Mouse (Mus musculus) midbrain, embryonic 10.5 days (tissue): ENCODE results near the gene Npy4r. TPM values are rescaled to one million over a fixed set of nuclear protein-coding genes. Genes with fewer than 3 reads are reported as not detected.

ENCODE experiments used
- DNase-seq: peaks from one replicate; pipeline ENCODE4 v3.0.0-alpha.2; 2017; ENCODE audit warnings: low spot score
- H3K27ac ChIP-seq: fragments of 300-500 bp; sonication (generic); replicated peaks from 2 replicates; pipeline ENCODE4 v1.5.1; 2016; ENCODE audit warnings: mild to moderate bottlenecking
- H3K27me3 ChIP-seq: fragments of 300-500 bp; sonication (generic); 2 replicates; pipeline ENCODE4 v1.6.1; 2016; ENCODE audit warnings: low read depth, mild to moderate bottlenecking; ENCODE audit not compliant: poor library complexity, severe bottlenecking
- H3K36me3 ChIP-seq: fragments of 300-500 bp; sonication (generic); 2 replicates; pipeline ENCODE4 v1.6.1; 2016; ENCODE audit warnings: mild to moderate bottlenecking, moderate library complexity
- H3K4me1 ChIP-seq: fragments of 300-500 bp; sonication (generic); 2 replicates; pipeline ENCODE4 v1.6.1; 2016
- H3K4me3 ChIP-seq: fragments of 300-500 bp; sonication (generic); 2 replicates; pipeline ENCODE4 v1.5.1; 2016; ENCODE audit warnings: mild to moderate bottlenecking, moderate library complexity
- H3K9me3 ChIP-seq: fragments of 300-500 bp; sonication (generic); replicated peaks from 2 replicates; pipeline ENCODE4 v1.6.1; 2016; ENCODE audit warnings: mild to moderate bottlenecking
- WGBS: fragments of 180-500 bp; shearing (Covaris S2); methylation state at CpG from one replicate; pipeline ENCODE4 v1.1.7; 2016; 5-methylcytosine and 5-hydroxymethylcytosine counted together
- polyA plus RNA-seq: library from polyadenylated mRNA; unstranded; fragments of >200 nt; fragmentation: Nextera tagmentation; extraction: Ambion mirVana; gene quantifications from 2 replicates; pipeline ENCODE4 v1.2.1, GENCODE M21; 2016

Npy4r gene
- 0.04 TPM in 1 of 2 replicates, not detected in the other for polyA plus RNA-seq

DNA sequence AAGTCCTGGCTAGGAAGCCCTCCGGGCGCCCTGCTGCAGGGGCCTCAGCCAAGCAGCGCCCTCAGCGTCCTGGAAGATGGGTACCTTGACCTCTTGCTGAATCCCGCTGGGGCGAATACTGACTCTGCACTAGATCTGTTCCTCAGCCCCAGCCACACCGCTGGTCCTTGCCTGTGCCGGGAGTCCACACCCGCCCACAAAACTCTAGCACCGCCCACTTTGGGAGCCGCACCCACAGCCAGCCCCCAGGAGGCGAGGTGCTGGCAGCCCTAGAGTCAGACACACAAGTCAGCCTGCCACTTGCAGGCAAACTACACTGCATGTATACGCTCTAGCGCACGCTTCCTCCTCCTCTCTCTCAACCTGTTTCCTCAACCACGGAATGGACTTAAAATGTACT, at the start of gene Npy4r:
TSS of gene Npy4r (minus strand) at position 148 of the 400 bp plus-strand sequence.
- peaks cover 7% of the 10 kb centered on the region; the same call in 1 of the 2 replicates for H3K27me3 ChIP-seq
- H3K9me3 ChIP-seq: no peaks in the 10 kb centered on the region
- H3K4me1 ChIP-seq: peaks cover 18% of the 10 kb centered on the region
- no peaks in the 10 kb centered on the region for H3K36me3 ChIP-seq
- 18% methylated on average over 16 of the region's 16 CpGs for WGBS
- H3K27ac ChIP-seq: no peak within 1 kb of the TSS; the same call in 1 of the 2 replicates
- peak; percentile 19 for DNase-seq
- H3K4me3 ChIP-seq: no peak within 1 kb of the TSS

DNA sequence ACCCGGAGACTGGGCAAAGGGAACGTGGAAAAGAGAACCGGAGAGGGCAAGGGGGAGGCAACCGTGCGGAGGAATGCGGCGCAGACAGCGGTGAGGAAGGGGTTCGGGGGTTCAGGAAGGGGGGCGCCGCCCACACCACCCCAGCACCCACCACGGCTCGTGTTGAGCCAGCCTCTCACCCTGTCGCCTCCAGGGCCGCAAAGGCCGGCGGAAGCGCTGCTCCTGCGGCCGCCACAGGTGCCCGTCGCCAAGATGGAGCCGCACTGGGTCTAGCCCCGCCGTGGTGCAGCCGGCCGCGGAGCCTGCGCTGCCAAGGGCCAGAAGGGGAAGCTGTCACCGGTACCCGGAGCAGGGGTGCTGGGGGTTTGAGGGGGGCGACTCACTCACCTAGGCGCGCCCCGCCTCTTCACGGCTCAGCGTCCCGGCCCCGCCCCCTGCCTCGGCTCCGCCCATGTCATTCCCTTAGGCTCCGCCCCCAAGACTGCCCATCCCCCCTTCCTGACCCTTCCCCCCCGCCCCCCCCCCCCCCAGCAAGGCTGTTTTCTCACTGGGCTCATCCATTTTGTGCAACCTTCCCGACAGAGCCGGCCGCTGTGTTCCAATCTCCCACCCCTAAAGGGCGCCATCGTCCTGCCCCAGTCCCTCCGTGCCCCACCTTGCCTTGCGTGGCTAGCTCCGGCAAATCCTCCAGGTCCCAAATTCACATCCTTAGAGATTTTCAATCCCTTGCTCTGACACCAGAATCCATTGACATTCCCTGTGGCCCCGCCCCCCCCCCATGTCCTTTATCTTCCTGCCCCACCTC, 49.1 kb upstream of the Npy4r start, which contains the start of gene Gprin2:
TSS of gene Gprin2 (minus strand) at position 423 of the 805 bp plus-strand sequence.
- peak within 1 kb of the TSS; percentile 87 for H3K4me3 ChIP-seq
- H3K27ac ChIP-seq: peak within 1 kb of the TSS; percentile 72
- WGBS: 2% methylated on average over 43 of the region's 52 CpGs
- no peaks in the 10 kb centered on the region for H3K36me3 ChIP-seq
- DNase-seq: peak; percentile 45
- H3K27me3 ChIP-seq: peaks cover 43% of the 10 kb centered on the region
- no peaks in the 10 kb centered on the region for H3K9me3 ChIP-seq
- peaks cover 16% of the 10 kb centered on the region for H3K4me1 ChIP-seq

DNA sequence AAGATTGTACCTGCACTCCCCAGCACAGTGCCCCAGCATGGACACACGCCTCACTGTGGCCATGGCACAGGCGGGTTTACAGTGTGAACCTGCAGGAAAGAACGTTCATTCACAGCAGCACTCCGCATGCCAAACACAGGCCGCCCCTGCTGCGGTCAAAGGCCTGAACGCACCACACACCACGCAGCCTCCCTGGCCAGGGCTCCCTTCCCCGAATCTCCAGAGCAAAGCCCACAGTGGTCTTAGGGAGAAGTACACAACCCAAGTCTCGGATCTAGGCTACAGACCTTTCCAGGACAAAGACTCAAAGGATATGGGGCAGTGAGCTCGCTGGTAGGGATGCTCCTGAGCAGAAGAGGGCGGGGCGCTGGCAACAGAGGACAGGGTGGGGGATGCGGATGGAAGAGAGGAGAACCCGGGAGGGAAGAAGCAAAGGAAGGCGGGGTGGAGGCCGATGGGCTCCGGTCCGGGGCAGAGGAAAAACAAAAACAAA, 48.5 kb upstream of the Npy4r start:
- DNase-seq: no peak
- H3K36me3 ChIP-seq: no peaks in the 10 kb centered on the region
- H3K4me1 ChIP-seq: peaks cover 16% of the 10 kb centered on the region
- 3% methylated on average over 19 of the region's 19 CpGs for WGBS
- no peaks in the 10 kb centered on the region for H3K9me3 ChIP-seq
- peak overlapping the region; percentile 72 for H3K27ac ChIP-seq
- H3K4me3 ChIP-seq: peak overlapping the region; percentile 87
- H3K27me3 ChIP-seq: peaks cover 43% of the 10 kb centered on the region

DNA sequence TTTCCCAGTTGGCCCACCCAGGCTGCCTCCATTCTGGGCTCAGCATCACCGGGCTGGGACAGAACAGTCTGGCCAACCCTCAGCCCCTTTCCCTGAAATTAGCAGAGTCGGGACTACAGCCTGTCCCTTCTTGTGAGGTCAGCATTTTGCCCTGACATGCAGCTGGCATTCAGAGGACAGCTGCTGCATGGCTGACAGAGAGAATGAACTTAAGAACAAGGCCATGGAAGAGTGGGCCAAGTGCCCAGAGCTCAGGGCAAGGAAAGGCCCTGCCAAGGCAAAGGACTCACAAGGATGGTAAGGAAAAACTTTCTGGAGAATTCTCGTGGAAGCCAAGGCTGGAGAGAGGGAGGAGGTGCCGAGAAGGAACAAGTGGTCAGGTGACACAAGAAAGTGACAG, 44.4 kb upstream of the Npy4r start:
- Histone ChIP-seq H3K36me3 (no peaks in the 10 kb centered on the region), H3K4me3 (no peak overlapping the region), H3K27ac (no peak overlapping the region), H3K9me3 (no peaks in the 10 kb centered on the region), H3K27me3 (peaks cover 26% of the 10 kb centered on the region), H3K4me1 (peaks cover 14% of the 10 kb centered on the region)
- 63% methylated on average over 4 of the region's 4 CpGs for WGBS
- DNase-seq: no peak

DNA sequence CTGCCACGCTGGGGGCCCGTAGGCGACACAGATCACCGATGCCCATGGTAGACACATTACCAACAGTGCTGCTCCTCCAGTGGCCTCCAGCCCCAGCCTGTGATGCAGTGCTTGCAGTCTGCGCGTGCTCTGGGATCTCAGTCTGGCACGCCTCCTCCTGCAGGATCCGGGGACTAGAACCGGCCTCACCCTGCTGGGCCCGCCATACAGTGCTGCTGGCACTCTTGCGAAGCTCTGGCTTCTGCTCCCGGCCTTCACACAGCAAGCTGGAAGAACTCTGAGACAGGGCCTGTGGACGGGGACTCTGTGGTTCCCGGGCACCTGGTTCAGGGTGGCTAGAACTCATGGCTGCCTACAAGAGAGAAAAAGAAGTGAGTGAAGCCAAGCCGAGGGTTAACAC, 43.2 kb upstream of the Npy4r start:
- Histone ChIP-seq H3K9me3 (no peaks in the 10 kb centered on the region), H3K4me3 (no peak overlapping the region), H3K27me3 (peaks cover 18% of the 10 kb centered on the region), H3K36me3 (no peaks in the 10 kb centered on the region), H3K27ac (no peak overlapping the region), H3K4me1 (peaks cover 2% of the 10 kb centered on the region; the same call in 1 of the 2 replicates)
- WGBS: 86% methylated on average over 15 of the region's 15 CpGs
- no peak for DNase-seq

DNA sequence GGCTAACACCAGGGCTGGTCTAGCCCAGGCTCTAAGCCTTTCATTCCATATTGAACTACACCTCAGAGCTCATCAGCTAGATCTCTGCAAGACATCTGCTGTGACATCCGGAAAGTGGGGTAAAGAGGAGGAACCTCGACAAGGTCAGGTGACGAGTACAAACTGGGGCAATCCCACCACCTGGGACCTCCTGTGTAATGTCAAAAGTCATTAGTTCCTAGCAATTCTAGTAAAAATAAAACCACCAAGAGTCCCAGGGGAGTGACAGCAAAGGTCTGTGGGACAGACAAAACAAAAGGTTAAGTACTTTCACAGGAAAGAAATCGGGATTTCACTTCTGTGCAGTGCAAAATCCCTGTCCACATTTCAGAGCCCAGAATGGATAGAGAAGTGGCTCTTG, 41.6 kb upstream of the Npy4r start:
- no peaks in the 10 kb centered on the region for H3K4me1 ChIP-seq
- H3K27ac ChIP-seq: no peak overlapping the region
- no peak for DNase-seq
- no peaks in the 10 kb centered on the region for H3K9me3 ChIP-seq
- H3K36me3 ChIP-seq: no peaks in the 10 kb centered on the region
- WGBS: 87% methylated on average over 4 of the region's 4 CpGs
- no peak overlapping the region for H3K4me3 ChIP-seq
- H3K27me3 ChIP-seq: peaks cover 3% of the 10 kb centered on the region; the same call in 1 of the 2 replicates

DNA sequence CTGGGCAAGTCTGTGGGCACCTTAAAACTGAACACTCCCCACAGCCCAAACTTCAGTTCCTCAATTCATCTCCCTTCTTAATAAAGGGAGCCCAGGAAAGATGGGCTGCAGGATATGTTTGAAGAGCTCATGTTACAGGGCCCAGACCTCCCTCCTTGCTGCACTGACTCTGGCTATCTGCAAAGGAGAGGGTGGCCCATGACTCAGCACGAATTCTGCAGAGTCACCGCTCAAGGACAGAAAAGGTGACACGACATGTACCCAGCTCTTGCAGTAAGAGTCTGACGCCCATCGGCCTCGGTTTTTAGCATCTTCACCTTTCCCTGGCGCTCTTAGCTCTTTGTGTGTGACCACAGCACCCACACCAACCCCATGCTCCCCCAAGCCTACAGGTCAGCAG, 38.1 kb upstream of the Npy4r start:
- DNase-seq: no peak
- no peaks in the 10 kb centered on the region for H3K27me3 ChIP-seq
- no peak overlapping the region for H3K27ac ChIP-seq
- 81% methylated on average over 7 of the region's 7 CpGs for WGBS
- H3K4me1 ChIP-seq: no peaks in the 10 kb centered on the region
- no peaks in the 10 kb centered on the region for H3K36me3 ChIP-seq
- no peak overlapping the region for H3K4me3 ChIP-seq
- H3K9me3 ChIP-seq: no peaks in the 10 kb centered on the region

DNA sequence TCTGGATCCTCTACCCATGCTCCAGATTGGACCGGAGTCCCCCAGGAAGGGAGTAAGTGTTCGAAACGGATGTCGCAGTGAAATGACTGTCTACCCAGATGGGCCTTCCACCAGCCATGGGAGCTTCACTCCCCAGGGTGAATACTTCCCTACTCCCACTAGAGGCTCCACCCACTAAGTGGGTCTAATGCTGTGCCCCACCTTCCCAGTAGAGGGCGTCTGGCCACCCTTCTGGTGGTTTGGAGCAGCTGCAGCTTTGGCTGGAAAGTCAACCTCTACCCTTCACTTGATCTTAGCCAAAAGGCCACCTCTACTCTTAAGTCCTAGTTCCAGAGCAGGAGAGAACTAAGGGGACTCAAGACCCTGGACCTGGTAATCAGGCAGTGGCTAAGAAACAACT, 36.3 kb upstream of the Npy4r start:
- Histone ChIP-seq H3K36me3 (no peaks in the 10 kb centered on the region), H3K27ac (no peak overlapping the region), H3K4me3 (no peak overlapping the region), H3K9me3 (no peaks in the 10 kb centered on the region), H3K27me3 (no peaks in the 10 kb centered on the region), H3K4me1 (no peaks in the 10 kb centered on the region)
- peak; percentile 28 for DNase-seq
- WGBS: 59% methylated on average over 5 of the region's 5 CpGs

DNA sequence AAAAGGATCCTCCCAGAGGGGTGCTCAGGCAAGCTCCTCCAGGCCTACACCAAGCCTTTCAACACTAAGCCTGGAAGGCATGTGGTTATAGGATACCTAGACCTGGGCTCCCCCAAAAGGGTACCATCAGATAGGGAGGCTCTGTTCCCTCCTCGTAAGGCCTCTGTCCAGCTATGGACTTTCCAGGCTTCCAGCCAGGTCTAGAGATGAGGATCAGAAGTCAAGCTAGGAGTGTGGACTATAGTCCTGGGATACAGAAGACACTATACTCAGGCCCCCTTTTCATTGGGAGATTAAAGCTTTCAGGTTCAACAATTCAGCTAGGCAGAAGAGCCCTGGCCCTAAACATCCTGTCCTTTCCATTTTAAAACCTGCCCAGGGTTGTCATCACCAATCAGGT, 30.8 kb upstream of the Npy4r start:
- Histone ChIP-seq H3K4me3 (no peak overlapping the region), H3K27ac (no peak overlapping the region), H3K36me3 (no peaks in the 10 kb centered on the region), H3K27me3 (no peaks in the 10 kb centered on the region), H3K9me3 (no peaks in the 10 kb centered on the region; the same call in 1 of the 2 replicates), H3K4me1 (no peaks in the 10 kb centered on the region)
- WGBS: 93% methylated on average over 1 of the region's 1 CpGs
- no peak for DNase-seq

DNA sequence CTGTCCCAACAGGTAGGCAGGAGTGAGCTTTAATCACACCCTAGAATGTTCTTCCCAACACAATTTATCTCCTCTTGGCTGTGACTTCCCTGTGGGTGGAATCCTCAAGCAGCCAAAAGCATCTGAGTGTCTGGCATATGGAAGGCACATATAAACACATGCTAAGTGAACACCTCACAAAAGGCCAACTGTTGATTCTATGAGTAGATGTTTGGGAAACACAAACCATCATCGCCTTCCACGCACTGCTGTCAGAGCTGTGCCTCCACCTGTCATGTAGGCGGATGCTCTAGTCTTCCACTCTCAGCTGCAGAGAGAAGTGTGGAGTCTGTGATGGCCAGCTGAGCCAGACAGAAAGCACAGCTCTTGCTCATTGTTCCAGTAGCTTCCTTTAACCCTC, 27.1 kb upstream of the Npy4r start:
- H3K27ac ChIP-seq: no peak overlapping the region

DNA sequence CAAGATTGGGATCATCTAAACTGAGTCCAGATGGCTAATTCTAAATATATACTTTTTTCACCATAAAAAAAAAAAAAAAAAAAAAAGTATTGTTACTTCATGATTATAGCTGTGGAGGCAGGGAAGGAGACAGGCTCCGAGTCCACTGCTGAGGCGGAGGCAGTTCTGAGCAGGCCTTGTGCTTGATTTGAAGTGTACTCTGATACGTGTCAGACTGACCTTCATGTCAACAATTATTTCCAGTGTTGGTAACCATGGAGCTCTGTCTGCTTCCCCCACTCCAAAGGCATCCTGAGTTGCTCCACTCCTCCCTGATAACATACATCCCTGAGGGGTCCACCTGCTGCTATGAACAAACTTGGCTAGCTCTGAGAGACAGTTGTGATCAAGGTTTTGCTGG, 18.8 kb upstream of the Npy4r start:
- Histone ChIP-seq H3K4me3 (no peak overlapping the region), H3K27me3 (no peaks in the 10 kb centered on the region), H3K4me1 (no peaks in the 10 kb centered on the region), H3K36me3 (no peaks in the 10 kb centered on the region), H3K27ac (no peak overlapping the region), H3K9me3 (no peaks in the 10 kb centered on the region)
- DNase-seq: no peak
- WGBS: 93% methylated on average over 3 of the region's 3 CpGs

More for the DNA sequence above, 27.1 kb upstream of the Npy4r start:
- no peak for DNase-seq
- Histone ChIP-seq H3K36me3 (no peaks in the 10 kb centered on the region), H3K4me1 (no peaks in the 10 kb centered on the region), H3K9me3 (no peaks in the 10 kb centered on the region; the same call in 1 of the 2 replicates), H3K4me3 (no peak overlapping the region), H3K27me3 (no peaks in the 10 kb centered on the region)
- WGBS: 88% methylated on average over 3 of the region's 3 CpGs

DNA sequence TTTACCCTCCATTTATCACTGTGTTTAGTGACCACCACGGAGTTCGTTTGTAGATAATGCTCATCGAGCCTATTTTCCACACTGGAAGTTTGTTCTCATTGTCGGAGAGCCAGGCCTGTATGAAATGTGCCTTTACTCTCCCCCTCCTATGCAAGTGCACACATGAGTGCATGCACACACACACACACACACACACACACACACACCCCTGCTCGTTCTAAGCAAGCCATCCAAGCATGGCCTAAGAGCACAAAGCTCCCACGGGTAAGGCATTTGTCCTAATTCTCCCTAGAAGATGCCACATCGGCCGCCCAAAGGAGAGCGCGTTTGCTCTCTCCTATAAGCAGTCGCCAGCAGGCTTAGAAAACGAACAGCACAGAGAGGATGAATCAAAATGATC, 3.5 kb upstream of the Npy4r start:
- no peak for DNase-seq
- 54% methylated on average over 12 of the region's 12 CpGs for WGBS

More for the DNA sequence above, 3.5 kb upstream of the Npy4r start:
- Histone ChIP-seq H3K4me3 (no peak overlapping the region), H3K27me3 (0 out of 2 replicates have a peak, but pooled peaks cover 7% of the 10 kb centered on the region), H3K27ac (no peak overlapping the region; the same call in 1 of the 2 replicates), H3K4me1 (peaks cover 18% of the 10 kb centered on the region), H3K9me3 (no peaks in the 10 kb centered on the region), H3K36me3 (no peaks in the 10 kb centered on the region)
